Mouse (Mus musculus) heart, embryonic 11.5 days (tissue): Measurements from ENCODE around the gene Pgk1. TPM values are rescaled to one million over a fixed set of nuclear protein-coding genes. Genes with fewer than 3 reads are reported as not detected.

Source experiments
- ATAC-seq: fragments of 200-750 bp; cut with Nextera tagmentation; replicated peaks from 2 replicates; pipeline ENCODE4 v1.8.0; 2017; ENCODE audit warnings: moderate library complexity; ENCODE audit not compliant: insufficient number of reproducible peaks, low FRiP score, low TSS enrichment
- H3K27ac ChIP-seq: fragments of 300-500 bp; sonication (generic); 2 replicates; pipeline ENCODE4 v1.5.1; 2014; ENCODE audit warnings: mild to moderate bottlenecking, low read depth, low read length
- H3K27me3 ChIP-seq: fragments of 300-500 bp; sonication (generic); 2 replicates; pipeline ENCODE4 v1.6.1; 2014; ENCODE audit warnings: mild to moderate bottlenecking, low read length, mixed read lengths; ENCODE audit not compliant: control insufficient read depth, insufficient read depth
- H3K36me3 ChIP-seq: fragments of 300-500 bp; sonication (generic); 2 replicates; pipeline ENCODE4 v1.6.1; 2014; ENCODE audit warnings: mild to moderate bottlenecking, low read length, moderate library complexity, mixed read lengths; ENCODE audit not compliant: control insufficient read depth, insufficient read depth
- H3K4me1 ChIP-seq: fragments of 300-500 bp; sonication (generic); 2 replicates; pipeline ENCODE4 v1.6.1; 2014; ENCODE audit warnings: low read length; ENCODE audit not compliant: control insufficient read depth, insufficient read depth
- H3K4me2 ChIP-seq: fragments of 300-500 bp; sonication (generic); 2 replicates; pipeline ENCODE4 v1.6.1; 2014; ENCODE audit warnings: mild to moderate bottlenecking, moderate library complexity
- H3K4me3 ChIP-seq: fragments of 300-500 bp; sonication (generic); 2 replicates; pipeline ENCODE4 v1.5.1; 2014; ENCODE audit warnings: low read depth, low read length
- H3K9ac ChIP-seq: fragments of 300-500 bp; sonication (generic); 2 replicates; pipeline ENCODE4 v1.6.1; 2014; ENCODE audit warnings: mild to moderate bottlenecking, low read depth, low read length, moderate library complexity
- H3K9me3 ChIP-seq: fragments of 300-500 bp; sonication (generic); replicated peaks from 2 replicates; pipeline ENCODE4 v1.6.1; 2016; ENCODE audit warnings: low read length; ENCODE audit not compliant: control insufficient read depth
- WGBS: fragments of 180-500 bp; shearing (Covaris S2); extraction: QIAGEN DNeasy Blood & Tissue Kit; methylation state at CpG from one replicate; pipeline ENCODE4 v1.1.7; 2014; ENCODE audit not compliant: insufficient replicate concordance; 5-methylcytosine and 5-hydroxymethylcytosine counted together
- polyA plus RNA-seq: library from polyadenylated mRNA; unstranded; fragments of >200 nt; fragmentation: Nextera tagmentation; extraction: Ambion mirVana; gene quantifications from 2 replicates; pipeline ENCODE4 v1.2.1, GENCODE M21; 2014

Gene Pgk1
- polyA plus RNA-seq, result 725 and 775 TPM in 2 replicates

DNA sequence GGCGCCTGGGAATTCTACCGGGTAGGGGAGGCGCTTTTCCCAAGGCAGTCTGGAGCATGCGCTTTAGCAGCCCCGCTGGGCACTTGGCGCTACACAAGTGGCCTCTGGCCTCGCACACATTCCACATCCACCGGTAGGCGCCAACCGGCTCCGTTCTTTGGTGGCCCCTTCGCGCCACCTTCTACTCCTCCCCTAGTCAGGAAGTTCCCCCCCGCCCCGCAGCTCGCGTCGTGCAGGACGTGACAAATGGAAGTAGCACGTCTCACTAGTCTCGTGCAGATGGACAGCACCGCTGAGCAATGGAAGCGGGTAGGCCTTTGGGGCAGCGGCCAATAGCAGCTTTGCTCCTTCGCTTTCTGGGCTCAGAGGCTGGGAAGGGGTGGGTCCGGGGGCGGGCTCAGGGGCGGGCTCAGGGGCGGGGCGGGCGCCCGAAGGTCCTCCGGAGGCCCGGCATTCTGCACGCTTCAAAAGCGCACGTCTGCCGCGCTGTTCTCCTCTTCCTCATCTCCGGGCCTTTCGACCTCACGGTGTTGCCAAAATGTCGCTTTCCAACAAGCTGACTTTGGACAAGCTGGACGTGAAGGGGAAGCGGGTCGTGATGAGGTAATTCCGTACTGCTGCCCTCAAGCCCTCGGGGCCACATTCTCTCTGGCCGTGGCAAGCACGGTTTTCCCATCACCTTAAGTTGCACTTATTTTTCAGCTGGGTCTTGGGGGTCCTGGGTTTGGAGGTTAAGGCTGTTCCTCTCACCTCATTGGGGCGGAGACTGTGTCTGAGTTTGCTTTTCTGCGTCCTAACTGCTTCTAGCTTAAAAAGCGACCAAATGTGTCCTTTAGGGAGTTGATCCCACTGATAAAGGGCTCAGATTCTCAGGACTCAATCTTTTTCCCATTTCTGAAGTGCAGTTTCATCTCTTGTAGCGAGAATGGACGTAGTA, at the start of gene Pgk1:
TSS of gene Pgk1 (plus strand) at position 388 of the 937 bp plus-strand sequence.
- 10% methylated on average over 55 of the region's 55 CpGs for WGBS
- Histone ChIP-seq H3K4me3 (peak within 1 kb of the TSS; percentile 60), H3K27ac (peak within 1 kb of the TSS; percentile 90), H3K9ac (peak within 1 kb of the TSS; percentile 80), H3K36me3 (no peaks in the 10 kb centered on the region), H3K27me3 (no peaks in the 10 kb centered on the region), H3K4me2 (peak within 1 kb of the TSS; percentile 68), H3K4me1 (0 out of 2 replicates have a peak, but pooled peaks cover 3% of the 10 kb centered on the region), H3K9me3 (no peaks in the 10 kb centered on the region)
- peak; percentile 96 for ATAC-seq

GRCm38 (mm10) chrX:106139309-106140070, 47.4 kb upstream of the Pgk1 start:
- H3K4me2 ChIP-seq, result no peak overlapping the region
- H3K9me3 ChIP-seq, result no peaks in the 10 kb centered on the region
- no peak overlapping the region for H3K4me3 ChIP-seq
- 76% methylated on average over 13 of the region's 13 CpGs for WGBS
- H3K27ac ChIP-seq, result no peak overlapping the region
- H3K36me3 ChIP-seq, result no peaks in the 10 kb centered on the region
- H3K27me3 ChIP-seq, result no peaks in the 10 kb centered on the region
- peaks cover 4% of the 10 kb centered on the region; the same call in 1 of the 2 replicates for H3K4me1 ChIP-seq
- ATAC-seq, result no peak
- H3K9ac ChIP-seq, result no peak overlapping the region

- no peak within 1 kb of the TSS for H3K4me3 ChIP-seq
- H3K9me3 ChIP-seq, result no peaks in the 10 kb centered on the region
- WGBS, result 76% methylated on average over 6 of the region's 6 CpGs
- H3K36me3 ChIP-seq, result no peaks in the 10 kb centered on the region
- no peak within 1 kb of the TSS for H3K9ac ChIP-seq
- no peak within 1 kb of the TSS for H3K4me2 ChIP-seq
- no peaks in the 10 kb centered on the region for H3K4me1 ChIP-seq
- no peak within 1 kb of the TSS for H3K27ac ChIP-seq
- no peaks in the 10 kb centered on the region for H3K27me3 ChIP-seq
- ATAC-seq, result no peak
These were observed 44.0 kb upstream of the Pgk1 start, which contains the start of gene Tlr13 for GRCm38 (mm10) chrX:106142936-106143335. TSS of gene Tlr13 (plus strand) at chrX:106143204.

DNA sequence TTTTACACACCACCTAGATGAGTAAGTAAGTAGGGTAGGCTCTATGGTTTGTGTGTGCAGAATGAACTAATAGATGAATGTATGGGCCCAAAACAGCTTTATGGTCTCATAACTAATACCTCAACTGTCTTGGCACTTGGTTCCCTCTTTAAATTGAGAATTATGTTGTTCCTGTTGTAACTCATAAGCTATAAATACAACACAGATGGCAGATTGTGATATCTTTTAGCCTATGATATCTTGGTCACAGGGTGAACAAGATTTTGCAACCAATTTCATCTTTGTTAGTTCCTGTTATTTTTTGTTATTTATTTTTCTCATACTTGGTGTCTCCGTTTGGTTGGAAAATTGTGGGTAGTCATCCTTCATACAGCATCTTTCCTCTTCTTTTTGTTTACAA, 38.7 kb upstream of the Pgk1 start:
- Histone ChIP-seq H3K9me3 (no peaks in the 10 kb centered on the region), H3K4me1 (no peaks in the 10 kb centered on the region), H3K36me3 (no peaks in the 10 kb centered on the region), H3K9ac (no peak overlapping the region), H3K27me3 (no peaks in the 10 kb centered on the region), H3K27ac (no peak overlapping the region), H3K4me2 (no peak overlapping the region), H3K4me3 (no peak overlapping the region)
- WGBS, result 78% methylated on average over 1 of the region's 1 CpGs
- ATAC-seq, result no peak

GRCm38 (mm10) chrX:106149460-106149859, 37.4 kb upstream of the Pgk1 start:
- Histone ChIP-seq H3K27ac (no peak overlapping the region), H3K9ac (no peak overlapping the region), H3K4me3 (no peak overlapping the region), H3K4me2 (no peak overlapping the region), H3K27me3 (no peaks in the 10 kb centered on the region), H3K36me3 (no peaks in the 10 kb centered on the region), H3K4me1 (no peaks in the 10 kb centered on the region), H3K9me3 (no peaks in the 10 kb centered on the region)
- WGBS, result 75% methylated on average over 3 of the region's 3 CpGs
- ATAC-seq, result no peak

DNA sequence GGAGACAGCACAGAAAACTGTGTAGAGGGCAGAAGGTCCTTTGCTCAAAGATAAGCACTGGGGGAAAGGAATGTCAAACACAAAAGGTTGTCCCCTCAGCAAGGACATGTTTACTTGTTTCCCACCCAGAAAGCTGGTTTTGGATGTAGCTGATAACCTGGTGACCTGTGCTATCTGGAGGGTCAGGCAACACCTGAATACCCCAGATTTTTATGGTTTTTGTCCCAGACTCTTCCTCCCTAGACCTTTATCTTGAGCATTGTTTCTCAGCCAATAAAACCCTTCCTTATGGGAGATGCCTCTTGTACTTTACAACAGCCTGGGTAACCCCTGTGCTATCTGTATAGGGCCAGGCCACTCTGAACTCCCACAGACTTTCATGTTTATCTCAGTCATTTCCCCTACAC, 32.7 kb upstream of the Pgk1 start:
- Histone ChIP-seq H3K36me3 (no peaks in the 10 kb centered on the region), H3K9ac (no peak overlapping the region), H3K4me1 (no peaks in the 10 kb centered on the region), H3K4me3 (no peak overlapping the region), H3K4me2 (no peak overlapping the region), H3K27me3 (no peaks in the 10 kb centered on the region), H3K9me3 (no peaks in the 10 kb centered on the region), H3K27ac (no peak overlapping the region)
- ATAC-seq, result no peak

- Histone ChIP-seq H3K9me3 (no peaks in the 10 kb centered on the region), H3K27ac (no peak overlapping the region), H3K4me1 (no peaks in the 10 kb centered on the region), H3K36me3 (no peaks in the 10 kb centered on the region), H3K27me3 (no peaks in the 10 kb centered on the region), H3K9ac (no peak overlapping the region), H3K4me2 (no peak overlapping the region), H3K4me3 (no peak overlapping the region)
- no peak for ATAC-seq
- 67% methylated on average over 4 of the region's 4 CpGs for WGBS
These were observed 31.0 kb upstream of the Pgk1 start for GRCm38 (mm10) chrX:106155892-106156291.

- no peaks in the 10 kb centered on the region for H3K27me3 ChIP-seq
- no peak overlapping the region for H3K27ac ChIP-seq
- no peak overlapping the region for H3K9ac ChIP-seq
- H3K9me3 ChIP-seq, result no peaks in the 10 kb centered on the region
- ATAC-seq, result no peak
- H3K4me2 ChIP-seq, result no peak overlapping the region
- no peaks in the 10 kb centered on the region for H3K4me1 ChIP-seq
- no peaks in the 10 kb centered on the region for H3K36me3 ChIP-seq
- 45% methylated on average over 5 of the region's 5 CpGs for WGBS
- no peak overlapping the region for H3K4me3 ChIP-seq
These were observed 22.9 kb upstream of the Pgk1 start for GRCm38 (mm10) chrX:106163995-106164394.
